Mouse (Mus musculus): ENCODE data around the gene Myo1c. TPM values are rescaled to one million over a fixed set of nuclear protein-coding genes. Genes with fewer than 3 reads are reported as not detected.
A peak's percentile ranks its signal among the peaks of the same experiment; 100 is the strongest.

The Myo1c gene
- polyA plus RNA-seq, 1 experiment from 2014 or later, result 47.5 TPM

GRCm38 (mm10) chr11:75631561-75632225 lies 18.6 kb upstream of the Myo1c start:
- 11% methylated on average over 13 of the region's 13 CpGs for WGBS
- H3K9me3 ChIP-seq (ENCODE audit: control insufficient read depth, low read length), result no peaks in the 10 kb centered on the region
- peak overlapping the region; percentile 73 for H3K9ac ChIP-seq (ENCODE audit: low read length)
- peak overlapping the region; percentile 65 to 75 for H3K4me3 ChIP-seq (ENCODE audit: control insufficient read depth in 1 of 2, insufficient read depth in 1 of 2, low read depth in 1 of 2, low read length in 2 of 2)
- H3K4me1 ChIP-seq (ENCODE audit: control insufficient read depth in 2 of 2, insufficient read depth in 2 of 2, low read length in 2 of 2), result peaks cover 2 to 17% of the 10 kb centered on the region in 2 experiments; a peak in 3 of 4 replicates
- H3K36me3 ChIP-seq (ENCODE audit: control insufficient read depth, insufficient read depth, low read length), result peaks cover 41% of the 10 kb centered on the region
- ATAC-seq (ENCODE audit: insufficient number of reproducible peaks, insufficient read depth, low FRiP score, low read depth), result no peak
- no peaks in the 10 kb centered on the region for H3K27me3 ChIP-seq (ENCODE audit: control insufficient read depth, insufficient read depth, low read length)
- H3K4me2 ChIP-seq (ENCODE audit: low read length), result peak overlapping the region; percentile 80
- H3K27ac ChIP-seq (replicated peaks in 1 of 2; ENCODE audit: control insufficient read depth in 1 of 2, insufficient read depth in 1 of 2, low read depth in 2 of 2, low read length in 2 of 2), result peak overlapping the region in 1 of 2 experiments; percentile 57; a peak in 2 of 4 replicates

GRCm38 (mm10) chr11:75632921-75633320 lies 17.4 kb upstream of the Myo1c start:
- Histone ChIP-seq H3K9ac (ENCODE audit: low read length) (no peak overlapping the region), H3K27ac (replicated peaks in 1 of 2; ENCODE audit: control insufficient read depth in 1 of 2, insufficient read depth in 1 of 2, low read depth in 2 of 2, low read length in 2 of 2) (no peak overlapping the region), H3K36me3 (ENCODE audit: control insufficient read depth, insufficient read depth, low read length) (peaks cover 41% of the 10 kb centered on the region), H3K4me1 (ENCODE audit: control insufficient read depth in 2 of 2, insufficient read depth in 2 of 2, low read length in 2 of 2) (peaks cover 2 to 17% of the 10 kb centered on the region in 2 experiments; a peak in 3 of 4 replicates), H3K4me3 (ENCODE audit: control insufficient read depth in 1 of 2, insufficient read depth in 1 of 2, low read depth in 1 of 2, low read length in 2 of 2) (no peak overlapping the region), H3K4me2 (ENCODE audit: low read length) (no peak overlapping the region), H3K27me3 (ENCODE audit: control insufficient read depth, insufficient read depth, low read length) (no peaks in the 10 kb centered on the region), H3K9me3 (ENCODE audit: control insufficient read depth, low read length) (no peaks in the 10 kb centered on the region)
- ATAC-seq (ENCODE audit: insufficient number of reproducible peaks, insufficient read depth, low FRiP score, low read depth), result no peak
- WGBS, result 84% methylated on average over 5 of the region's 5 CpGs

- Histone ChIP-seq H3K27ac (replicated peaks in 1 of 2; ENCODE audit: control insufficient read depth in 1 of 2, insufficient read depth in 1 of 2, low read depth in 2 of 2, low read length in 2 of 2) (0 out of 4 replicates have a peak overlapping the region, but pooled peaks of 1 of the 2 experiments have one; percentile 25), H3K4me1 (ENCODE audit: control insufficient read depth in 2 of 2, insufficient read depth in 2 of 2, low read length in 2 of 2) (peaks cover 2 to 13% of the 10 kb centered on the region in 2 experiments; a peak in 3 of 4 replicates)
Measured at GRCm38 (mm10) chr11:75634801-75635200, 15.5 kb upstream of the Myo1c start.

GRCm38 (mm10) chr11:75635315-75635714 lies 15.0 kb upstream of the Myo1c start:
- no peaks in the 10 kb centered on the region for H3K27me3 ChIP-seq (ENCODE audit: control insufficient read depth, insufficient read depth, low read length)
- H3K4me3 ChIP-seq (ENCODE audit: control insufficient read depth in 1 of 2, insufficient read depth in 1 of 2, low read depth in 1 of 2, low read length in 2 of 2), result no peak overlapping the region
- no peaks in the 10 kb centered on the region for H3K9me3 ChIP-seq (ENCODE audit: control insufficient read depth, low read length)
- H3K4me2 ChIP-seq (ENCODE audit: low read length), result no peak overlapping the region
- no peak for ATAC-seq (ENCODE audit: insufficient number of reproducible peaks, insufficient read depth, low FRiP score, low read depth)
- peaks cover 43% of the 10 kb centered on the region for H3K36me3 ChIP-seq (ENCODE audit: control insufficient read depth, insufficient read depth, low read length)
- no peak overlapping the region for H3K27ac ChIP-seq (replicated peaks in 1 of 2; ENCODE audit: control insufficient read depth in 1 of 2, insufficient read depth in 1 of 2, low read depth in 2 of 2, low read length in 2 of 2)
- WGBS, result 59% methylated on average over 11 of the region's 11 CpGs
- peaks cover 2 to 8% of the 10 kb centered on the region in 2 experiments; a peak in 3 of 4 replicates for H3K4me1 ChIP-seq (ENCODE audit: control insufficient read depth in 2 of 2, insufficient read depth in 2 of 2, low read length in 2 of 2)
- no peak overlapping the region for H3K9ac ChIP-seq (ENCODE audit: low read length)

More at GRCm38 (mm10) chr11:75634801-75635200, 15.5 kb upstream of the Myo1c start:
- ATAC-seq (ENCODE audit: insufficient number of reproducible peaks, insufficient read depth, low FRiP score, low read depth), result no peak
- Histone ChIP-seq H3K9me3 (ENCODE audit: control insufficient read depth, low read length) (no peaks in the 10 kb centered on the region), H3K4me3 (ENCODE audit: control insufficient read depth in 1 of 2, insufficient read depth in 1 of 2, low read depth in 1 of 2, low read length in 2 of 2) (no peak overlapping the region), H3K36me3 (ENCODE audit: control insufficient read depth, insufficient read depth, low read length) (peaks cover 41% of the 10 kb centered on the region), H3K27me3 (ENCODE audit: control insufficient read depth, insufficient read depth, low read length) (no peaks in the 10 kb centered on the region), H3K4me2 (ENCODE audit: low read length) (no peak overlapping the region), H3K9ac (ENCODE audit: low read length) (no peak overlapping the region)
- WGBS, result 57% methylated on average over 3 of the region's 3 CpGs

GRCm38 (mm10) chr11:75643323-75643722 lies 7.0 kb upstream of the Myo1c start:
- Histone ChIP-seq H3K27ac (replicated peaks in 1 of 2; ENCODE audit: control insufficient read depth in 1 of 2, insufficient read depth in 1 of 2, low read depth in 2 of 2, low read length in 2 of 2) (no peak overlapping the region), H3K27me3 (ENCODE audit: control insufficient read depth, insufficient read depth, low read length) (no peaks in the 10 kb centered on the region)
- ATAC-seq (ENCODE audit: insufficient number of reproducible peaks, insufficient read depth, low FRiP score, low read depth), result no peak

GRCm38 (mm10) chr11:75644684-75645083 lies 5.6 kb upstream of the Myo1c start:
- no peaks in the 10 kb centered on the region for H3K27me3 ChIP-seq (ENCODE audit: control insufficient read depth, insufficient read depth, low read length)
- peaks cover 8 to 18% of the 10 kb centered on the region in 2 experiments for H3K4me1 ChIP-seq (ENCODE audit: control insufficient read depth in 2 of 2, insufficient read depth in 2 of 2, low read length in 2 of 2)
- H3K36me3 ChIP-seq (ENCODE audit: control insufficient read depth, insufficient read depth, low read length), result peaks cover 22% of the 10 kb centered on the region; the same call in 1 of the 2 replicates
- no peak overlapping the region for H3K9ac ChIP-seq (ENCODE audit: low read length)
- H3K4me2 ChIP-seq (ENCODE audit: low read length), result no peak overlapping the region
- H3K9me3 ChIP-seq (ENCODE audit: control insufficient read depth, low read length), result no peaks in the 10 kb centered on the region
- WGBS, result 70% methylated on average over 9 of the region's 9 CpGs
- ATAC-seq (ENCODE audit: insufficient number of reproducible peaks, insufficient read depth, low FRiP score, low read depth), result no peak
- H3K27ac ChIP-seq (replicated peaks in 1 of 2; ENCODE audit: control insufficient read depth in 1 of 2, insufficient read depth in 1 of 2, low read depth in 2 of 2, low read length in 2 of 2), result no peak overlapping the region
- no peak overlapping the region for H3K4me3 ChIP-seq (ENCODE audit: control insufficient read depth in 1 of 2, insufficient read depth in 1 of 2, low read depth in 1 of 2, low read length in 2 of 2)

More at GRCm38 (mm10) chr11:75643323-75643722, 7.0 kb upstream of the Myo1c start:
- Histone ChIP-seq H3K4me3 (ENCODE audit: control insufficient read depth in 1 of 2, insufficient read depth in 1 of 2, low read depth in 1 of 2, low read length in 2 of 2) (no peak overlapping the region), H3K36me3 (ENCODE audit: control insufficient read depth, insufficient read depth, low read length) (peaks cover 26% of the 10 kb centered on the region; the same call in 1 of the 2 replicates), H3K4me2 (ENCODE audit: low read length) (no peak overlapping the region), H3K4me1 (ENCODE audit: control insufficient read depth in 2 of 2, insufficient read depth in 2 of 2, low read length in 2 of 2) (peaks cover 1 to 10% of the 10 kb centered on the region in 2 experiments), H3K9ac (ENCODE audit: low read length) (no peak overlapping the region), H3K9me3 (ENCODE audit: control insufficient read depth, low read length) (no peaks in the 10 kb centered on the region)
- 63% methylated on average over 5 of the region's 5 CpGs for WGBS

- peak overlapping the region; percentile 48 to 94 for H3K27ac ChIP-seq (replicated peaks in 1 of 2; ENCODE audit: control insufficient read depth in 1 of 2, insufficient read depth in 1 of 2, low read depth in 2 of 2, low read length in 2 of 2)
- peaks cover 23 to 30% of the 10 kb centered on the region in 2 experiments for H3K4me1 ChIP-seq (ENCODE audit: control insufficient read depth in 2 of 2, insufficient read depth in 2 of 2, low read length in 2 of 2)
- WGBS, result 41% methylated on average over 6 of the region's 6 CpGs
- H3K4me2 ChIP-seq (ENCODE audit: low read length), result no peak overlapping the region
- no peaks in the 10 kb centered on the region for H3K27me3 ChIP-seq (ENCODE audit: control insufficient read depth, insufficient read depth, low read length)
- no peak overlapping the region for H3K4me3 ChIP-seq (ENCODE audit: control insufficient read depth in 1 of 2, insufficient read depth in 1 of 2, low read depth in 1 of 2, low read length in 2 of 2)
- H3K9me3 ChIP-seq (ENCODE audit: control insufficient read depth, low read length), result no peaks in the 10 kb centered on the region
- 0 out of 2 replicates have a peak overlapping the region, but pooled peaks have one; percentile 8 for H3K9ac ChIP-seq (ENCODE audit: low read length)
- no peak for ATAC-seq (ENCODE audit: insufficient number of reproducible peaks, insufficient read depth, low FRiP score, low read depth)
- peaks cover 8% of the 10 kb centered on the region; the same call in 1 of the 2 replicates for H3K36me3 ChIP-seq (ENCODE audit: control insufficient read depth, insufficient read depth, low read length)
Measured at GRCm38 (mm10) chr11:75647681-75648211, 2.6 kb upstream of the Myo1c start.
